Mouse (Mus musculus): ENCODE measurements around the gene Mlycd.
A peak's percentile ranks its signal among the peaks of the same experiment; 100 is the strongest.

The Mlycd gene

GRCm38 (mm10) chr8:119434569-119434968 lies 39.9 kb downstream of the Mlycd start:
- DNase-seq, result no peak

- no peak for DNase-seq
Measured at GRCm38 (mm10) chr8:119435527-119435926, 40.8 kb downstream of the Mlycd start.

- peak; percentile 14 for DNase-seq
Measured at GRCm38 (mm10) chr8:119436331-119436730, 41.7 kb downstream of the Mlycd start.

- peak; percentile 86 for DNase-seq
Measured at GRCm38 (mm10) chr8:119436933-119437332, 42.3 kb downstream of the Mlycd start.

- peak; percentile 43 for DNase-seq
Measured at GRCm38 (mm10) chr8:119437506-119437905, 42.8 kb downstream of the Mlycd start.

GRCm38 (mm10) chr8:119438876-119439275 lies 44.2 kb downstream of the Mlycd start:
- DNase-seq, result no peak

GRCm38 (mm10) chr8:119439424-119439823 lies 44.7 kb downstream of the Mlycd start:
- no peak for DNase-seq

GRCm38 (mm10) chr8:119439893-119440249 lies 45.2 kb downstream of the Mlycd start:
- no peak for DNase-seq

GRCm38 (mm10) chr8:119440250-119440951 lies 45.7 kb downstream of the Mlycd start:
- DNase-seq, result peak; percentile 88

GRCm38 (mm10) chr8:119440952-119441270 lies 46.2 kb downstream of the Mlycd start:
- DNase-seq, result no peak

GRCm38 (mm10) chr8:119442013-119442412 lies 47.3 kb downstream of the Mlycd start:
- no peak for DNase-seq

GRCm38 (mm10) chr8:119442970-119443369 lies 48.3 kb downstream of the Mlycd start:
- DNase-seq, result no peak

GRCm38 (mm10) chr8:119446211-119446989 lies 51.7 kb downstream of the Mlycd start, which contains the start of gene Necab2:
Gene Necab2, plus strand, starts transcription at chr8:119446719.
- DNase-seq, result peak; percentile 93

- DNase-seq, result no peak
Measured at GRCm38 (mm10) chr8:119446990-119447780, 52.5 kb downstream of the Mlycd start.

- DNase-seq, result no peak
Measured at GRCm38 (mm10) chr8:119447781-119448170, 53.1 kb downstream of the Mlycd start.

- DNase-seq, result no peak
Measured at GRCm38 (mm10) chr8:119449627-119450026, 54.9 kb downstream of the Mlycd start.

GRCm38 (mm10) chr8:119451131-119451530 lies 56.5 kb downstream of the Mlycd start:
- DNase-seq, result no peak

GRCm38 (mm10) chr8:119452919-119453318 lies 58.2 kb downstream of the Mlycd start:
- no peak for DNase-seq

- DNase-seq, result no peak
Measured at GRCm38 (mm10) chr8:119456045-119456444, 61.4 kb downstream of the Mlycd start.

- DNase-seq, result no peak
Measured at GRCm38 (mm10) chr8:119459724-119460123, 65.0 kb downstream of the Mlycd start.

Measured in kidney, postnatal 10 days (tissue).